ENCODE assay signal across 12 mouse cellular contexts in the genomic region with DNA sequence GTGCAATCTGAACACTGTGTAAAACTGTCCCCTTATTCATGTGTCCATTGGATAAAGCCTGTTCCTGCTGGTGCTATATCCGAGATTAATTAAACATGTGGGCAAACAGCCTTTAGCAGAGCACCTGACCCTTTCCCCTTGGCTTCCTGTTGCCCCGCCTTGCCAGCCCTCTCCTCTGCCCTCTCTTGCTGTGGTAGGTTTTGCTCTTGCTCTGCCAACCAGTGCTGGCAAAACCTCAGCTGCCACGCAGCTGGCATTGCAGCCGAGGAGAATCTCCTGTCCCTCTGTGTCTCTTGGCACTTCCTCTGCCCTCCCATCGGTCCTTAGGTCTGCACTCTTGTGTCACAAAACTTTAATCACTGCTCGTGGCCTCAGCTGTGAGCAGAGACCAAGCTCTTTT.
DNase-seq lines count a peak whose midpoint lies in the region; ATAC-seq and TF ChIP-seq lines count a peak whose summit lies in the region.
"Had no signal": no experiment of that assay in that cellular context is flagged by ENCODE, and none has a peak within 500 bp of the region (broad histone marks: within the 10 kb centered on the region; RNA-seq: fewer than 3 reads in every experiment).

No protein-coding gene starts in this region.

- whole genome bisulfite sequencing in kidney, embryonic 14.5 days: 51% methylated on average over 6 of the region's 6 CpGs
- WGBS in stomach, postnatal 0 days: 36% methylated on average over 6 of the region's 6 CpGs

- H3K9me3 ChIP-seq in kidney, embryonic 14.5 days (ENCODE audit: control insufficient read depth, low read length): no peaks in the 10 kb centered on the region
- no peaks in the 10 kb centered on the region for H3K9me3 ChIP-seq in stomach, postnatal 0 days (ENCODE audit: control insufficient read depth, low read length)
- H3K9me3 ChIP-seq: neural tube, embryonic 12.5 days had no signal

- no peak overlapping the region for H3K4me3 ChIP-seq in kidney, embryonic 14.5 days (ENCODE audit: low read length)
- H3K4me3 ChIP-seq in stomach, postnatal 0 days (ENCODE audit: low read depth, low read length): no peak overlapping the region
- H3K4me3 ChIP-seq: neural tube, embryonic 12.5 days had no signal

- no peaks in the 10 kb centered on the region for H3K27me3 ChIP-seq in kidney, embryonic 14.5 days (ENCODE audit: control insufficient read depth, insufficient read depth, low read length)
- no peaks in the 10 kb centered on the region for H3K27me3 ChIP-seq in stomach, postnatal 0 days (ENCODE audit: control insufficient read depth, insufficient read depth, low read length)
- H3K27me3 ChIP-seq: neural tube, embryonic 12.5 days had no signal

- TF ChIP-seq EP300 in stomach, postnatal 0 days (optimal IDR thresholded peaks at IDR 0.05): no peak

- TF ChIP-seq CTCF in stomach, postnatal 0 days (IDR thresholded peaks at IDR 0.05; ENCODE audit: low read depth): no peak

- ATAC-seq in kidney, embryonic 14.5 days (ENCODE audit: low FRiP score, low TSS enrichment): no peak
- ATAC-seq in stomach, postnatal 0 days (ENCODE audit: low FRiP score, low TSS enrichment): peak; percentile 68; the same call in 1 of the 2 replicates

- DNase-seq in cerebellum, postnatal 14 days: peak; percentile 58 to 68
- DNase-seq in cerebellum, postnatal 36 days: no peak
- peak; percentile 21 for DNase-seq in lung, postnatal 10 days
- no peak for DNase-seq in lung, postnatal 4 days
- no peak for DNase-seq in stomach, postnatal 0 days (ENCODE audit: low spot score)
- DNase-seq in layer of hippocampus, postnatal 10 days (ENCODE audit: low spot score in 2 of 2): no peak
- no peak for DNase-seq in urinary bladder, adult 2 months (ENCODE audit: low spot score)
- DNase-seq: B cell, adult 2 months; layer of hippocampus, postnatal 36 days; lung, embryonic 14.5 days had no signal

- no peak overlapping the region for H3K4me2 ChIP-seq in kidney, embryonic 14.5 days (replicated peaks; ENCODE audit: low read depth, low read length)
- H3K4me2 ChIP-seq in stomach, postnatal 0 days (replicated peaks; ENCODE audit: low read depth): no peak overlapping the region
- H3K4me2 ChIP-seq: lung, embryonic 14.5 days; neural tube, embryonic 12.5 days had no signal

- H3K4me1 ChIP-seq in kidney, embryonic 14.5 days (ENCODE audit: control insufficient read depth, insufficient read depth, low read length): peaks cover 8% of the 10 kb centered on the region; the same call in 1 of the 2 replicates
- no peaks in the 10 kb centered on the region for H3K4me1 ChIP-seq in stomach, postnatal 0 days (replicated peaks; ENCODE audit: control insufficient read depth, insufficient read depth)
- H3K4me1 ChIP-seq: neural tube, embryonic 12.5 days had no signal

- H3K9ac ChIP-seq in kidney, embryonic 14.5 days (ENCODE audit: low read depth, low read length): no peak overlapping the region
- H3K9ac ChIP-seq in stomach, postnatal 0 days (ENCODE audit: low read length): no peak overlapping the region
- H3K9ac ChIP-seq: lung, embryonic 14.5 days; neural tube, embryonic 12.5 days had no signal

- no peaks in the 10 kb centered on the region for H3K36me3 ChIP-seq in kidney, embryonic 14.5 days (ENCODE audit: control insufficient read depth, insufficient read depth, low read length)
- no peaks in the 10 kb centered on the region for H3K36me3 ChIP-seq in stomach, postnatal 0 days (ENCODE audit: control insufficient read depth, insufficient read depth, low read length)
- H3K36me3 ChIP-seq: neural tube, embryonic 12.5 days had no signal

- 0 out of 2 replicates have a peak overlapping the region, but pooled peaks have one; percentile 17 for H3K27ac ChIP-seq in kidney, embryonic 14.5 days (ENCODE audit: low read depth, low read length)
- no peak overlapping the region for H3K27ac ChIP-seq in stomach, postnatal 0 days (replicated peaks)
- H3K27ac ChIP-seq: neural tube, embryonic 12.5 days had no signal

Comparison
In these comparisons a context has a peak if more than half of its experiments do, and no peak if none do; other contexts are left out.
1. DNase-seq: peak in cerebellum, postnatal 14 days (2 of 2) and lung, postnatal 10 days (single experiment); none in cerebellum, postnatal 36 days (0 of 2), lung, postnatal 4 days (0 of 2), stomach, postnatal 0 days (single experiment), layer of hippocampus, postnatal 10 days (0 of 2) and urinary bladder, adult 2 months (single experiment).